Mouse (Mus musculus) embryonic facial prominence, embryonic 11.5 days (tissue): ENCODE data around the gene Amph. TPM values are rescaled to one million over a fixed set of nuclear protein-coding genes. Genes with fewer than 3 reads are reported as not detected.

Experiments
- ATAC-seq: fragments of 200-750 bp; cut with Nextera tagmentation; replicated peaks from 2 replicates; pipeline ENCODE4 v1.8.0; 2017; ENCODE audit warnings: low read depth; ENCODE audit not compliant: insufficient number of reproducible peaks, low FRiP score, low TSS enrichment
- DNase-seq: peaks from one replicate; pipeline ENCODE4 v3.0.0-alpha.2; 2015; ENCODE audit warnings: low spot score
- H3K27ac ChIP-seq: fragments of 300-500 bp; sonication (generic); replicated peaks from 2 replicates; pipeline ENCODE4 v1.5.1; 2014; ENCODE audit warnings: mild to moderate bottlenecking, low read depth, low read length, control low read depth
- H3K27me3 ChIP-seq: fragments of 300-500 bp; sonication (generic); 2 replicates; pipeline ENCODE4 v1.6.1; 2014; ENCODE audit warnings: mild to moderate bottlenecking, low read length, moderate library complexity, mixed read lengths; ENCODE audit not compliant: control insufficient read depth, insufficient read depth
- H3K36me3 ChIP-seq: fragments of 300-500 bp; sonication (generic); replicated peaks from 2 replicates; pipeline ENCODE4 v1.6.1; 2014; ENCODE audit warnings: low read depth, mild to moderate bottlenecking, low read length, moderate library complexity, mixed read lengths; ENCODE audit not compliant: control insufficient read depth, insufficient read depth
- H3K4me1 ChIP-seq: fragments of 300-500 bp; sonication (generic); 2 replicates; pipeline ENCODE4 v1.6.1; 2014; ENCODE audit warnings: low read length, mixed read lengths; ENCODE audit not compliant: control insufficient read depth, insufficient read depth
- H3K4me2 ChIP-seq: fragments of 300-500 bp; sonication (generic); 2 replicates; pipeline ENCODE4 v1.6.1; 2014; ENCODE audit warnings: low read depth, mild to moderate bottlenecking, control low read depth, low read length, moderate library complexity
- H3K4me3 ChIP-seq: fragments of 300-500 bp; sonication (generic); 2 replicates; pipeline ENCODE4 v1.5.1; 2014; ENCODE audit warnings: low read depth, low read length, control low read depth
- H3K9ac ChIP-seq: fragments of 300-500 bp; sonication (generic); replicated peaks from 2 replicates; pipeline ENCODE4 v1.6.1; 2014; ENCODE audit warnings: mild to moderate bottlenecking, control low read depth, low read length
- H3K9me3 ChIP-seq: fragments of 300-500 bp; sonication (generic); replicated peaks from 2 replicates; pipeline ENCODE4 v1.6.1; 2016; ENCODE audit warnings: mild to moderate bottlenecking, low read length, inconsistent platforms, mixed read lengths; ENCODE audit not compliant: control insufficient read depth
- WGBS: fragments of 180-500 bp; shearing (Covaris S2); extraction: QIAGEN DNeasy Blood & Tissue Kit; methylation state at CpG from one replicate; pipeline ENCODE4 v1.1.7; 2014; 5-methylcytosine and 5-hydroxymethylcytosine counted together
- polyA plus RNA-seq: library from polyadenylated mRNA; unstranded; fragments of >200 nt; fragmentation: Nextera tagmentation; extraction: Ambion mirVana; gene quantifications from 2 replicates; pipeline ENCODE4 v1.2.1, GENCODE M21; 2014

The Amph gene
- polyA plus RNA-seq, 1 experiment from 2014 or later, result 3.6 TPM

DNA sequence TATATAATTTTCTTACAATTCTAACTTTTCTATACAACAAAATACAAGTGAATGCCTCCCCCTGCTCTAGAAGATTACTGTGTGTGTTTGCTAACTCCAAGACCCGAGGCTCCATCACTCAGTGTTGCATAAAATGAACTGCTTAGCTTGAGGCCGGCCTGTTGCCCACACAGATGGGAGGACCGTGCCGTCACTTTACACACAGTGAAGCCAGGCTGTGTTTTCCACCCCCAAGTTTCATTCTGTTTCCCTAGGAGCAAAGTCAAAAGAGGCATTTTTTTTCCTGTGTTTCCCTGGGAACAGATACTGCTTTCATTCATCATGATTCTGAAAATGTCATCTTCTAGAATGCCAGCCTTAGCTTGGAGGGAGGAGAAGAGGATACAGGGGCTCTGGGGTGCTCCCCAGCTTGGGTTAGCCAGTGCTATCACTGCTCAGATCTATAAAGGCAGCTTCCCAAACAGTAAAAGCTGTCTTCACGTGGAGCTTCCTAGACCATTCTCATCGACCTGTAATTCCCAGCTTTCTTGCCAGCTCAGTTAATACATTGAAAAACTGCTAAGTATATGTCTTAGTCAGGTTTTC is 79.9 kb downstream of the Amph start:
- Histone ChIP-seq H3K27ac (no peak overlapping the region), H3K4me3 (no peak overlapping the region), H3K27me3 (no peaks in the 10 kb centered on the region), H3K9ac (no peak overlapping the region), H3K36me3 (no peaks in the 10 kb centered on the region), H3K4me1 (no peaks in the 10 kb centered on the region), H3K9me3 (no peaks in the 10 kb centered on the region), H3K4me2 (no peak overlapping the region)
- ATAC-seq, result no peak
- 85% methylated on average over 6 of the region's 6 CpGs for WGBS
- no peak for DNase-seq

DNA sequence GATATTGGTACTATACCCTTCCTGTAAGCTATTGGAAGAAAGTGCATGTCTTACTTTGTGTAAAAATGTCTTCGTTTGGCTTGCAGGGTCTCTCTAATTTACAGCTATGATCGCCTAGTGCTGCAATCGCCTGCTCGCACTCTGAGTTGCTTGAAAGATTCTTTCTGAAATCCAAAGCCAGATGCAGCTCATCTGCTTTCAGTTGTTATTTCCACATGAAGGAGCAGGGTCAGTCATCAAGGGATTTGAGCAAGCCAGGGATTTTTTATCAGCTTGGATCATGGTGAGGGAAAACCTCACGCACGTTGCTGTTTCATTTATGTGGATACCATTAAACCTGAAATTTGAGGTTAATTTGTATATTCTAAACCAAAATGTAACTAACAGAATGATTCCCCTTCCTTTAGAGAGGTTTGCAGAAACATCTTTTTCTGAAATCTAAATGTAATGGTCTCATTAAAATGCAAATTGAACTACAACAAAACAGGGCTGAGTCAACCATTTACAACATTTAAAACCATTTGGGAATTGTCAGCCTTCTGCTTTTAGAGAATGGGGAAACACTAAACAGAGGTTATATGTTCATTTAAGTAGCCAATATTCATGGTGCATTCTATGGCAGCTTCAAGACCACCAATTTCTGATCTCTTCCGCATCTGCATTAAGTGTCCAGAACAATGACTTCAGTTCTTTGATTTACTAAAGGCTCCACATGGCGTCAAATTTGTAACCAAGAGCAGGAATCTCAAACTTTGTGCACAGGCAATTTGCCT is 84.1 kb downstream of the Amph start:
- Histone ChIP-seq H3K9me3 (no peaks in the 10 kb centered on the region), H3K4me3 (no peak overlapping the region), H3K4me1 (no peaks in the 10 kb centered on the region), H3K27ac (no peak overlapping the region), H3K27me3 (no peaks in the 10 kb centered on the region), H3K9ac (no peak overlapping the region), H3K4me2 (no peak overlapping the region), H3K36me3 (no peaks in the 10 kb centered on the region)
- WGBS, result 74% methylated on average over 8 of the region's 8 CpGs
- no peak for ATAC-seq
- DNase-seq, result no peak

DNA sequence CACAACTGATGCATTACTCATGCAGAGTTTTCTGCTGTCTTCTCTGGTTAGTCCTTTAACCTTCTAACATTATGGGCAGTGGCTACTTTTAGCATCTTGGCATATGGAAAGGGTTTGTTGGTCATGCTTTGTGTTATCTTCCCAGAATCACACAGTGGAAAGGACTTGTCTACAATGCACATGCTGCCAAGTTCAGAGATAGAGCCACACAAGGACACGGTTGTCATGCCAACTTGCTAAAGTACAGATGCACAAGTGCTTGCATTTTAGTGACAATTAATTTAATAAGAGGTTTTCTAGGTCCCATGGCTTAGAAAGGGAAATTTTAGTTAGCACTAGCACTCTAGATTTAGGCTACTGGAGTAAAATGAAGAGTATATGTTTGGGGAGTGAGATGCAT is 104.1 kb downstream of the Amph start:
- WGBS, result 84% methylated on average over 1 of the region's 1 CpGs
- H3K9ac ChIP-seq, result no peak overlapping the region
- no peak for ATAC-seq
- H3K4me1 ChIP-seq, result no peaks in the 10 kb centered on the region
- no peak overlapping the region for H3K4me3 ChIP-seq
- no peak for DNase-seq
- no peak overlapping the region for H3K27ac ChIP-seq
- H3K4me2 ChIP-seq, result no peak overlapping the region
- H3K36me3 ChIP-seq, result no peaks in the 10 kb centered on the region
- no peaks in the 10 kb centered on the region for H3K27me3 ChIP-seq
- H3K9me3 ChIP-seq, result no peaks in the 10 kb centered on the region

DNA sequence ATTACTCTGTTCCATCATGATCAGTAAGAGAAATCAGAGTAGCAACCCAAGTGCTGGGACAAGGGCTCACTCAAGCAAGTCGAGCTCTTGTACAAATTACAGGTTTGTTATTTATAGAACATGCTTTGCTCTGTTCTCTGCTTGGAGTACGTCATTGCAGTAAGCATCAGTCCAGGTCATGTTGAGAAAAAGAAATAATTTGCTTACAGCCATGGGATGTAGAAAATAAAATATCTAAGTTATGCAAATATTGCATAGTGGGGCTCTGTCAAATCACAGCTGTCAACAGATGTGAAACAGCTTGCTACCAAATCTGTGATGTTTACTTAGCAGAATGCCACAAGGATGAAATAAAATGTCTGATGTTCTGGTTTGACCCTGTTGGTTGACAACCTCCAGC is 106.5 kb downstream of the Amph start:
- H3K27ac ChIP-seq, result no peak overlapping the region
- DNase-seq (no peak), ATAC-seq (no peak)
- no peak overlapping the region for H3K4me2 ChIP-seq
- 75% methylated on average over 2 of the region's 2 CpGs for WGBS
- no peaks in the 10 kb centered on the region for H3K27me3 ChIP-seq
- H3K36me3 ChIP-seq, result no peaks in the 10 kb centered on the region
- H3K4me1 ChIP-seq, result no peaks in the 10 kb centered on the region
- no peak overlapping the region for H3K9ac ChIP-seq
- no peak overlapping the region for H3K4me3 ChIP-seq
- no peaks in the 10 kb centered on the region for H3K9me3 ChIP-seq

DNA sequence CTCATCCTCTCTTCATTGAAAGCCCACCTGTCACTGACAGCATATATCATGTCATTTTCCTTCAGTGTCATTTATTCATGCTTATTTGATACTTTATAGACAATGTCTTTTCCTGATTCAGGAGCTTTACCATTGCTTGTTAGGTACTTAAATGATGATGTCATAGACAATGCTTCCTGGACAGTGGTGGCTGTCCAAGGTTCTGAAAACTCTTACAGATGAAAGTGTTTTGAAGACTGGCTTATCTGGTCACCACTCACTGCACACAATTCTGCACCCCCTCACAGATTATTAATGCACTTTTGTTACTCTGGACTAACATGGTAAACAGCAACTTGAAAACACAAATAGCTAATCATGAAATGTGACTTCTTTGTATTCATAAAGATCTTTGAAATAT is 124.3 kb downstream of the Amph start:
- no peak overlapping the region for H3K4me2 ChIP-seq
- ATAC-seq, result no peak
- no peak overlapping the region for H3K4me3 ChIP-seq
- H3K36me3 ChIP-seq, result no peaks in the 10 kb centered on the region
- no peaks in the 10 kb centered on the region for H3K27me3 ChIP-seq
- peak; percentile 73 for DNase-seq
- H3K4me1 ChIP-seq, result no peaks in the 10 kb centered on the region
- H3K27ac ChIP-seq, result no peak overlapping the region
- no peak overlapping the region for H3K9ac ChIP-seq
- H3K9me3 ChIP-seq, result no peaks in the 10 kb centered on the region

DNA sequence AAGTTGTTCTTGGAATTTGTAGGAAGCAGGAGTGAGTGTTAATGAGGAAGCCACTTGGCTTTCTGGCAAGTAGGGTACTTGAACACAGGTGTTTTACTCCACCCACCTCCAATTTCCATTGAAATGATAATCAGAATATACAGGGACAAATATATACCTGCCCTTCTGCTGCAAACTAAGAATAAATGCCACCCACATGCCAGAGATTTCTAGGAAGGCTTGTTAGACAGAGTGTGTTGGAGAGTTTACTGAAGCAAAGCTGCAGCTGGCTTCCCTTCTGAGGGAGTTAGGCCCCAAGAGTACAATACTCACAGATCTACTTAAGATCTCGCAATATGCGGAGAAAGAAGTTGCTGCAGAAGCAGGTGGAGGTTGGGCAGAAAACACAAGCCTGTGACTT is 129.4 kb downstream of the Amph start:
- H3K27ac ChIP-seq, result no peak overlapping the region
- no peaks in the 10 kb centered on the region for H3K36me3 ChIP-seq
- H3K27me3 ChIP-seq, result no peaks in the 10 kb centered on the region
- no peaks in the 10 kb centered on the region for H3K4me1 ChIP-seq
- no peaks in the 10 kb centered on the region for H3K9me3 ChIP-seq
- no peak overlapping the region for H3K9ac ChIP-seq
- DNase-seq, result no peak
- no peak overlapping the region for H3K4me2 ChIP-seq
- 96% methylated on average over 2 of the region's 2 CpGs for WGBS
- ATAC-seq, result no peak
- H3K4me3 ChIP-seq, result no peak overlapping the region

DNA sequence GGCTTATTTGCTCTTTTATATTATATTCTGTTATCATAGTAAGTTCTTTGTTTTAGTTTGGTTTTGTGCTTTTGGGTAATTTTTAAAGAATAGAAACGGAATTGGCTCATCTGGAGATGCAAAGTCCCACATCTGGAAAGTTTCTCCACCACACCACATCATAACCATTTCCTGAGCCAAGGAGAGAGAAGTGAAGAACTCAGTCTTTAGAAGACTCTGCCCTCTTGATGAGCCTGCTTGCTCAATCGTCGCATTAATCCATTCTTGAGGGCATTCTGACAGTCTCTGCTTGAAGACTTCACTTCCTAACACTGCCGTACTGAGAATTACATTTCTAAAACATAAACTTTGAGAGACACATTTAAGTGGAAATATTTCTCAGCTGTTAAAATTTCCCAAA is 133.9 kb downstream of the Amph start:
- no peak overlapping the region for H3K27ac ChIP-seq
- H3K9ac ChIP-seq, result no peak overlapping the region
- H3K9me3 ChIP-seq, result no peaks in the 10 kb centered on the region
- H3K27me3 ChIP-seq, result no peaks in the 10 kb centered on the region
- no peak for ATAC-seq
- H3K4me1 ChIP-seq, result no peaks in the 10 kb centered on the region
- H3K4me2 ChIP-seq, result no peak overlapping the region
- DNase-seq, result no peak
- no peak overlapping the region for H3K4me3 ChIP-seq
- no peaks in the 10 kb centered on the region for H3K36me3 ChIP-seq
- WGBS, result 92% methylated on average over 4 of the region's 4 CpGs

DNA sequence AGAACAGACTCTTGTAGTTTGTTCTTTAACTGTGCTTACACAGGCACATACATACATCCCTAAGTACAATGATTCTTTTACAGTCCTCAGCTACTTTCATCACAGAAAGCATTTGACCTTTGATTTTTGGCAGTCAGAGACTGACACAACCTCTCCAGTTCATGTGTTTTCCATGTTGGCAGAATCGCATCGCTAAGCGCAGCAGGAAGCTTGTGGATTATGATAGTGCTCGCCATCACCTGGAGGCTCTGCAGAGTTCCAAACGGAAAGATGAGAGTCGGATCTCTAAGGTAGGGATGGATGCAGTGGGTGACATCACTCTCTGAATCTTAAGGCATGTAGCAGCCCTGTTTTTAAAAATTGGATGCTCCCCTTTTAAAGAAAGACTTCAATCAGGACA is 146.6 kb downstream of the Amph start:
- Histone ChIP-seq H3K9me3 (no peaks in the 10 kb centered on the region), H3K36me3 (no peaks in the 10 kb centered on the region), H3K4me2 (no peak overlapping the region), H3K27ac (no peak overlapping the region), H3K27me3 (no peaks in the 10 kb centered on the region), H3K4me1 (no peaks in the 10 kb centered on the region), H3K4me3 (no peak overlapping the region), H3K9ac (no peak overlapping the region)
- ATAC-seq, result no peak
- DNase-seq, result no peak
- 88% methylated on average over 6 of the region's 6 CpGs for WGBS
